Comparison of ENCODE assay signal across 19 mouse cellular contexts in the genomic region with DNA sequence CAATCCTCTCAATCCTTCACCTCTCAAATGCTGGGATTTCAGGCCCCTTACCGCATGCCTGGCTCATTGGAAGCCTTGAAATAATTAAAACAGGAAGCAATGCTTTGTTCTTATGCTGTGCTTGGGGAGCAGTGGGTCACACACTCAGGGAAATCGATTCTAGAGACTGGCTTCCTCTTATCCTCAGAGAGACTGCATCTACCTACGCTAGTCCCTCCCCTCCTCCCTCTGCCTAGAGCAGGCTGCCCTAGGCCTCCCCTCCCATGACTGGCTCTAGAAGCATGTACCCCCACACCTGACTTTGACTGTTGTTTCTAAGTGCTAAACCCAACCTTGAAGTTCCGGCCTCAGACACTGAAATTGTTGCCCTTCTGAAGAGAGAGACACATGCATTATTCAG.
"Had no signal": no experiment of that assay in that cellular context is flagged by ENCODE, and none has a peak within 500 bp of the region (broad histone marks: within the 10 kb centered on the region; RNA-seq: fewer than 3 reads in every experiment).

No protein-coding gene starts in this region.

- H3K4me2 ChIP-seq: lung, embryonic 14.5 days; midbrain, embryonic 12.5 days; neural tube, embryonic 13.5 days; neural tube, embryonic 15.5 days; stomach, embryonic 15.5 days had no signal

- DNase-seq: lung, adult 18-20 months; lung, embryonic 14.5 days; lung, postnatal 10 days; lung, postnatal 4 days; midbrain, embryonic 14.5 days; retina, postnatal 1 day; right cerebral cortex, adult 18-20 months; right cerebral cortex, postnatal 14 days; thymus, adult 2 months; thymus, postnatal 25 days; thymus, postnatal 4 days had no signal

- H3K36me3 ChIP-seq: midbrain, embryonic 10.5 days; midbrain, embryonic 12.5 days; neural tube, embryonic 13.5 days; neural tube, embryonic 15.5 days; stomach, embryonic 15.5 days had no signal

- H3K9me3 ChIP-seq: midbrain, embryonic 10.5 days; midbrain, embryonic 12.5 days; neural tube, embryonic 13.5 days; neural tube, embryonic 15.5 days; stomach, embryonic 15.5 days had no signal

- H3K4me3 ChIP-seq: midbrain, embryonic 10.5 days; midbrain, embryonic 12.5 days; myocyte; neural tube, embryonic 13.5 days; neural tube, embryonic 15.5 days; stomach, embryonic 15.5 days had no signal

- H3K9ac ChIP-seq: lung, embryonic 14.5 days; midbrain, embryonic 12.5 days; neural tube, embryonic 13.5 days; neural tube, embryonic 15.5 days; stomach, embryonic 15.5 days had no signal

- ATAC-seq: midbrain, embryonic 16.5 days had no signal

- H3K4me1 ChIP-seq: midbrain, embryonic 12.5 days; neural tube, embryonic 13.5 days; neural tube, embryonic 15.5 days; stomach, embryonic 15.5 days had no signal

- H3K27me3 ChIP-seq: midbrain, embryonic 12.5 days; neural tube, embryonic 13.5 days; neural tube, embryonic 15.5 days; stomach, embryonic 15.5 days had no signal

- H3K27ac ChIP-seq: midbrain, embryonic 10.5 days; midbrain, embryonic 12.5 days; neural tube, embryonic 13.5 days; neural tube, embryonic 15.5 days; stomach, embryonic 15.5 days; stomach, postnatal 0 days had no signal
